Mouse (Mus musculus): ENCODE data around the gene Zmym4. TPM values are rescaled to one million over a fixed set of nuclear protein-coding genes. Genes with fewer than 3 reads are reported as not detected.
"Not testable (repeated sequence)": the region's sequence is repeated elsewhere in the genome, so short reads cannot be mapped to it uniquely, and the experiment has no call there.

Zmym4 gene
- polyA plus RNA-seq (2012; rRNA removed): 2.5 TPM in 2 replicates

DNA sequence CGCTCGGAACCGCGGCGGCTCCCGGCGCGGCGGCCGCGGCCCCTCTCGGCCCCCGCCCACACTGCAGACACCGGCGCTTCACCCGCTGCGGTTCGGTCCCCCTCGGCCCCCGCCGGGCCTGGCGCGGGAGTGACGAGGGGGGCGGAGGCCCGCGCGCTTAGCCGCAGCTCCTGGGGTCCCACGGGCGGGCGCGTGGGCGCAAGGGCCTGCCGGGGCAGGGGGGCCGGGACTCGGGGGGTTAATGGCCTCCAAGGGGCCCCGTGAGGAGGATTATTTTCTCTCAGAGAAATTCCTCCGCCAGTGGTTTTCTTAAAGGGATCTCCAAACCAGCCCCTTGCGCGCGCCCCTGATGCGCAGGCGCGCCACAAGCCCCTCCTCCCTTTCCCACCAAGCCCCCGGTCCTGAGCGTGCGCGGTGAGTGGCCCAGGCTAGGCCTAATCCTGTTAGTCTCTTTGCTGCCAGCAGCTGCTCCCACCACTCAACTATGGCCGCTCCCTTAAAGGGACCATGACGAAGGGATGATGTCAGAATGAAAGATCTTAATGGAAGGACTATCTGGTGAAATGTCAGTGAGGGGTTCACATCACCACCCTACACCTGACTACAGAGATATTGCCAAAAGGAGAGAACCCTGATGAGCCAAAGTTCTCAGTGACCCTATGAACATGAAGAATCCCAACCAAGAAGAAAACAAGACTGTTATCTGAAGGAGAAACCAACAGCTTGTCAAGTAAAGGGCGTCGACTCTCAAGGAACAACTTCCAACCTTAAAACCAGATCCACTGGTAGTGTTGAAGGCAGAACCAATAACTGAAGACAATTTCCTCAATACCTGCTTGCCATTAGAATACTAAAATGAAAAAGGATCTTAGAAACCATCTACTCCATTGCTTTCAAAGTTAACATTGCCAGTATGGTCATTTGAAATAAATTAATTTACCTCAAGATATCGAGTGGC is at the start of gene Zmym4:
Gene Zmym4, minus strand, starts transcription at position 272 of the 958 bp plus-strand sequence.
- H3K4me1 ChIP-seq (ENCODE audit: control insufficient read depth, insufficient read depth, insufficient read length): no peaks in the 10 kb centered on the region
- DNase-seq (ENCODE audit: low read depth in 1 of 2, low spot score in 2 of 2): peak; percentile 82 to 87
- peak within 1 kb of the TSS; percentile 74 for H3K4me3 ChIP-seq (ENCODE audit: extremely low read depth, insufficient read depth, insufficient read length)
- no peaks in the 10 kb centered on the region for H3K27me3 ChIP-seq (ENCODE audit: control insufficient read depth, insufficient read depth, low read length)
- H3K36me3 ChIP-seq (ENCODE audit: control insufficient read depth, insufficient read depth, low read length): no peaks in the 10 kb centered on the region
- TF ChIP-seq CTCF (IDR thresholded peaks at IDR 0.05; ENCODE audit: extremely low read depth, insufficient read depth, insufficient read length, insufficient replicate concordance) (no peak), POLR2A (IDR thresholded peaks at IDR 0.05; ENCODE audit: low read depth, low read length) (no peak)
- 9% methylated on average over 43 of the region's 54 CpGs for WGBS
- H3K27ac ChIP-seq (ENCODE audit: insufficient read depth, low read length): peak within 1 kb of the TSS; percentile 58

DNA sequence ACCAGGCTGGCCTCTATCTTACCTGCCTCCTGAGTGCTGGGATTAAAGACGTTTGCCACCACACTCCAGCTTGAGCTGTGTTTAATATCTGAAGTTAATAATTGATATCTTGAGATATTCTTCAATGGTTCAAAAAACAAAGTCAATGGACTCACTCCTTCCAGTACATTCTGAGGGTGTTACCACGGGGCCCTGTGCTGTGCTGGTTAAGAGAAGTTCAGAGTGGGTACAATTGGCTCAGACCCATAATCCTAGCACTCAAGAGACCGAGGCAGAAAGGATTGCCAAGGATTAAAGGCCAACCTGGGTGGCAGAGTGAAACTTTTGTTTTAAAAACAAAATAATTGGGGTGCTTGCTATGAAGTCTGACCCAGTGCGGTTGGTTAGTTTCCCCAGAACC is 48.4 kb upstream of the Zmym4 start:
- Histone ChIP-seq H3K27me3 (ENCODE audit: control insufficient read depth, insufficient read depth, low read length) (no peaks in the 10 kb centered on the region), H3K4me3 (ENCODE audit: extremely low read depth, insufficient read depth, insufficient read length) (no peak overlapping the region), H3K4me1 (ENCODE audit: control insufficient read depth, insufficient read depth, insufficient read length) (no peaks in the 10 kb centered on the region), H3K36me3 (ENCODE audit: control insufficient read depth, insufficient read depth, low read length) (no peaks in the 10 kb centered on the region), H3K27ac (ENCODE audit: insufficient read depth, low read length) (no peak overlapping the region)
- TF ChIP-seq CTCF (IDR thresholded peaks at IDR 0.05; ENCODE audit: extremely low read depth, insufficient read depth, insufficient read length, insufficient replicate concordance): no peak
- TF ChIP-seq POLR2A (IDR thresholded peaks at IDR 0.05; ENCODE audit: low read depth, low read length): no peak
- 88% methylated on average over 4 of the region's 4 CpGs for WGBS
- no peak for DNase-seq (ENCODE audit: low read depth in 1 of 2, low spot score in 2 of 2)

DNA sequence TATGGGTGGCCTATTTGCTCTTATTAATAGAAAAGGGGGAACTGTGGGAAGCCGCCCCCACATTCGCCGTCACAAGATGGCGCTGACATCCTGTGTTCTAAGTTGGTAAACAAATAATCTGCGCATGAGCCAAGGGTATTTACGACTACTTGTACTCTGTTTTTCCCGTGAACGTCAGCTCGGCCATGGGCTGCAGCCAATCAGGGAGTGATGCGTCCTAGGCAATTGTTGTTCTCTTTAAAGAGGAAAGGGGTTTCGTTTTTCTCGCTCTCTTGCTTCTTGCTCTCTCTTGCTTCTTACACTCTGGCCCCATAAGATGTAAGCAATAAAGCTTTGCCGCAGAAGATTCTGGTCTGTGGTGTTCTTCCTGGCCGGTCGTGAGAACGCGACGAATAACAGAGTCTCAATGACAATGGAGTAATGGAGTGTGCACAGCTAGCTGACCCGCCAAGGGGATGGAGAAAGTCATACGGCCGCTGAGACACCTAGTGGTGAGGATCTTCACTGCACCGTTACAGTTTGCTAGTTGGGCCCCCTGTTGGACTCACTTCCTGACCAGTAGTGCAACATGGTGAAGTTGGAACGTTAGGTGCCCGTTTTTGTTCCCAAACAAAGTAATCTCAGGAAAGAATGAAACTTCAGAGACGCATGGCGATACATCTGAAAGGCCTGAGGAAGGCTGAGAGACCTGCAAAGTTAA is 47.5 kb upstream of the Zmym4 start:
- not testable (repeated sequence) for H3K4me1 ChIP-seq (ENCODE audit: control insufficient read depth, insufficient read depth, insufficient read length); H3K36me3 ChIP-seq (ENCODE audit: control insufficient read depth, insufficient read depth, low read length); H3K27me3 ChIP-seq (ENCODE audit: control insufficient read depth, insufficient read depth, low read length)
- Histone ChIP-seq H3K4me3 (ENCODE audit: extremely low read depth, insufficient read depth, insufficient read length) (peak overlapping the region; percentile 56), H3K27ac (ENCODE audit: insufficient read depth, low read length) (peak overlapping the region; percentile 91)
- peak; percentile 74; the same call in 1 of the 2 replicates for TF ChIP-seq CTCF (IDR thresholded peaks at IDR 0.05; ENCODE audit: extremely low read depth, insufficient read depth, insufficient read length, insufficient replicate concordance)
- peak; percentile 80 to 83 for DNase-seq (ENCODE audit: low read depth in 1 of 2, low spot score in 2 of 2)
- 7% methylated on average over 14 of the region's 26 CpGs for WGBS

DNA sequence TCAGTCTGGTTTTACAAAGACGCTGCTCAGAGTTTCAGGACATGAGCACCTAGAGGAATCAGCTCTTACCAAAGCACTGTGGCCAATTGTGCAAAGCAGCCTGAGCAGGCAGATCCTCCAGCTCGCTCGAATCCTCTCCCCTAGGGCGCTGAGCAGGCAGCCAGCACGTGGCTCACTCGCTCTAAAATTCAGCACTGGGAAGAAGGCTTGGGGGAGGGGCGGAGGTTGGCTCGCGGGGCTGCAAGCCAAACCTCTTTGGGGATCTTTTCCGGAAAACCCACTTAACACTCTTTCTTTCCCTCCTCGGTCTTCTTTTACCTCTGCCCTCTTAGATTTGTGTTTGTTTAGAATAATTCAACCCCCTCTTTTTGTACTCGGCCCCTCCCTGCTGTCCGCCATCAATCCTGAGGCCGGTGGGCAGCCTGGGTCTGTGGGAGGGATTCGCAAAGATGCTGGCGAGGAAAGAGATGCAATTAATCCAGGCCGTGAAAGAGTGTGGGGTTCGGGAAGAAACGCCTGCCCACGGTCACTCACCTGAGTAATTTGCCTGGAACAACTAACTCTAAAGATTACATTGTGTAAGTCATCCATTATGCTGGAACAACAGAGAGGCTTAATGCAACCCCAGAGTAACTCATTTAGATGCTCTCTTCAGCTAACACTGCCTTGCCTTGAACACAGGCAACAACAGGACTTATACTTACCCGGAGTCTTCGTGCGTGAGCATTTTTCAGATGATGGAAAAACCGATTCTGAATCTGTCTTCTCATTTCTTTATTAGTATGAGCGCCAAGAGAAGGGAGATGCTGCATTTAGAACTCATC is 37.4 kb upstream of the Zmym4 start:
- 39% methylated on average over 25 of the region's 25 CpGs for WGBS
- no peaks in the 10 kb centered on the region for H3K4me1 ChIP-seq (ENCODE audit: control insufficient read depth, insufficient read depth, insufficient read length)
- H3K27ac ChIP-seq (ENCODE audit: insufficient read depth, low read length): no peak overlapping the region
- H3K27me3 ChIP-seq (ENCODE audit: control insufficient read depth, insufficient read depth, low read length): no peaks in the 10 kb centered on the region
- no peak for DNase-seq (ENCODE audit: low read depth in 1 of 2, low spot score in 2 of 2)
- no peaks in the 10 kb centered on the region for H3K36me3 ChIP-seq (ENCODE audit: control insufficient read depth, insufficient read depth, low read length)
- TF ChIP-seq POLR2A (IDR thresholded peaks at IDR 0.05; ENCODE audit: low read depth, low read length): no peak
- no peak for TF ChIP-seq CTCF (IDR thresholded peaks at IDR 0.05; ENCODE audit: extremely low read depth, insufficient read depth, insufficient read length, insufficient replicate concordance)
- no peak overlapping the region for H3K4me3 ChIP-seq (ENCODE audit: extremely low read depth, insufficient read depth, insufficient read length)

GRCm38 (mm10) chr4:127004384-127004783 is 36.4 kb upstream of the Zmym4 start:
- WGBS: 88% methylated on average over 3 of the region's 3 CpGs

DNA sequence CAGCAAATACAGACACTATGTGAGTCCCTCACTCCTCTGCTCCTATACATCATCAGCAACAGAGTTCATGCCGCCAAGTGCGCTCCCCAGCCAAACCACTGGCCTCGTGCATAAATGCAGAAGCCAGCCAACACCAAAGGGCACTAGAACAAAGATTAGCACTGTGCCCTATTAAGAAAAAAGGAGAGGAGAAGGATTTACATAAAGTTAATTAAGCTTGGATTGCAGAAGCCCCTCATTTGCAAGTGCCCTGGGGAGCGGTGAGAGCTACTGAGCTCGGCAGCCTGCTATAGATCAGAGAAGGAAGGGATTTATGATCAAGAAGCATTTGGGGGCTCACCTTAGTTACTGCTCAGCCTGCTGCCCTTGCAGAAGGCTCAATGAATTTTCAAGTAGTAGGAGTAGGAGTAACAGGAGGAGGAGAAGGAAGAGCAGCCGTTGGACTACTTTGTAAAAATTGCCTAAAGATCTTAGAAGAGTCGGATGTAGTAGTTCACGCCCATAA is 32.7 kb upstream of the Zmym4 start:
- TF ChIP-seq POLR2A (IDR thresholded peaks at IDR 0.05; ENCODE audit: low read depth, low read length) (no peak), CTCF (IDR thresholded peaks at IDR 0.05; ENCODE audit: extremely low read depth, insufficient read depth, insufficient read length, insufficient replicate concordance) (no peak)
- Histone ChIP-seq H3K27me3 (ENCODE audit: control insufficient read depth, insufficient read depth, low read length) (no peaks in the 10 kb centered on the region), H3K4me3 (ENCODE audit: extremely low read depth, insufficient read depth, insufficient read length) (no peak overlapping the region), H3K27ac (ENCODE audit: insufficient read depth, low read length) (no peak overlapping the region), H3K4me1 (ENCODE audit: control insufficient read depth, insufficient read depth, insufficient read length) (no peaks in the 10 kb centered on the region), H3K36me3 (ENCODE audit: control insufficient read depth, insufficient read depth, low read length) (no peaks in the 10 kb centered on the region)
- WGBS: 63% methylated on average over 8 of the region's 8 CpGs
- DNase-seq (ENCODE audit: low read depth in 1 of 2, low spot score in 2 of 2): no peak

More at GRCm38 (mm10) chr4:127004384-127004783, 36.4 kb upstream of the Zmym4 start:
- H3K4me1 ChIP-seq (ENCODE audit: control insufficient read depth, insufficient read depth, insufficient read length): no peaks in the 10 kb centered on the region
- TF ChIP-seq POLR2A (IDR thresholded peaks at IDR 0.05; ENCODE audit: low read depth, low read length): no peak
- TF ChIP-seq CTCF (IDR thresholded peaks at IDR 0.05; ENCODE audit: extremely low read depth, insufficient read depth, insufficient read length, insufficient replicate concordance): no peak
- H3K27me3 ChIP-seq (ENCODE audit: control insufficient read depth, insufficient read depth, low read length): no peaks in the 10 kb centered on the region
- H3K27ac ChIP-seq (ENCODE audit: insufficient read depth, low read length): no peak overlapping the region
- H3K36me3 ChIP-seq (ENCODE audit: control insufficient read depth, insufficient read depth, low read length): no peaks in the 10 kb centered on the region
- no peak for DNase-seq (ENCODE audit: low read depth in 1 of 2, low spot score in 2 of 2)
- H3K4me3 ChIP-seq (ENCODE audit: extremely low read depth, insufficient read depth, insufficient read length): no peak overlapping the region

DNA sequence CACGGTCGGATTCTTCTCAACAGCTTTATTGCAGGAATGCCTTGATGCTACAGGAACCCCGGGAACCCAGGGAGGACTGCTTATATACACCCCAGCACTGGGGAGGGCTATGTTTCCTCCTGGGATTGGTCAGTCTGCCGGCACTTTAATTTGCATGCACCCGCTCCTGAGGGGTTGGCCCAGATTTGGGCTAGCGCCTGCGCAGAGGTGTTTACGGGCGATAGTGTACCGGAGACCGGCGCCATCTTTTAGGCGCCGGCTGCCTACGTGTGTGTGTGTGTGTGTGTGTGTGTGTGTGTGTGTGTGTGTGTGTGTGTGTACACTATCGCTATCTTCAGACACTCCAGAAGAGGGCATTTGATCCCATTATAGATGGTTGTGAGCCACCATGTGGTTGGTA is 31.4 kb upstream of the Zmym4 start:
- H3K36me3 ChIP-seq (ENCODE audit: control insufficient read depth, insufficient read depth, low read length); H3K4me1 ChIP-seq (ENCODE audit: control insufficient read depth, insufficient read depth, insufficient read length); H3K27ac ChIP-seq (ENCODE audit: insufficient read depth, low read length); H3K27me3 ChIP-seq (ENCODE audit: control insufficient read depth, insufficient read depth, low read length); H3K4me3 ChIP-seq (ENCODE audit: extremely low read depth, insufficient read depth, insufficient read length); DNase-seq (ENCODE audit: low read depth in 1 of 2, low spot score in 2 of 2): not testable (repeated sequence)
- WGBS: over 99% methylated on average over 16 of the region's 16 CpGs
